Mouse (Mus musculus) stomach, embryonic 14.5 days (tissue): ENCODE results near the gene Lrp1. TPM values are rescaled to one million over a fixed set of nuclear protein-coding genes. Genes with fewer than 3 reads are reported as not detected.

Experiments used
- ATAC-seq: fragments of 200-750 bp; cut with Nextera tagmentation; 2 replicates; pipeline ENCODE4 v1.8.0; 2017; ENCODE audit warnings: low read depth, moderate TSS enrichment; ENCODE audit not compliant: insufficient number of reproducible peaks, insufficient read depth, low FRiP score
- H3K27ac ChIP-seq: fragments of 300-500 bp; sonication (generic); 2 replicates; pipeline ENCODE4 v1.5.1; 2014; ENCODE audit warnings: mild to moderate bottlenecking, low read length, moderate library complexity, mixed read lengths
- H3K27me3 ChIP-seq: fragments of 300-500 bp; sonication (generic); 2 replicates; pipeline ENCODE4 v1.6.1; 2014; ENCODE audit warnings: low read length, control low read depth, mixed read lengths; ENCODE audit not compliant: control insufficient read depth, insufficient read depth
- H3K36me3 ChIP-seq: fragments of 300-500 bp; sonication (generic); 2 replicates; pipeline ENCODE4 v1.6.1; 2014; ENCODE audit warnings: mild to moderate bottlenecking, control low read depth, low read length, moderate library complexity, mixed read lengths; ENCODE audit not compliant: control insufficient read depth, insufficient read depth
- H3K4me1 ChIP-seq: fragments of 300-500 bp; sonication (generic); 2 replicates; pipeline ENCODE4 v1.6.1; 2014; ENCODE audit warnings: low read length, control low read depth, mixed read lengths; ENCODE audit not compliant: control insufficient read depth, insufficient read depth
- H3K4me2 ChIP-seq: fragments of 300-500 bp; sonication (generic); replicated peaks from 2 replicates; pipeline ENCODE4 v1.6.1; 2014; ENCODE audit warnings: low read depth, low read length, control low read depth
- H3K4me3 ChIP-seq: fragments of 300-500 bp; sonication (generic); 2 replicates; pipeline ENCODE4 v1.5.1; 2014; ENCODE audit warnings: low read depth, low read length, control low read depth
- H3K9ac ChIP-seq: fragments of 300-500 bp; sonication (generic); replicated peaks from 2 replicates; pipeline ENCODE4 v1.6.1; 2014; ENCODE audit warnings: low read depth, mild to moderate bottlenecking, control low read depth, low read length, moderate library complexity, mixed read lengths
- H3K9me3 ChIP-seq: fragments of 300-500 bp; sonication (generic); 2 replicates; pipeline ENCODE4 v1.6.1; 2016; ENCODE audit warnings: low read depth, low read length, control low read depth; ENCODE audit not compliant: control insufficient read depth
- WGBS: fragments of 180-500 bp; shearing (Covaris S2); extraction: QIAGEN DNeasy Blood & Tissue Kit; methylation state at CpG from one replicate; pipeline ENCODE4 v1.1.7; 2014; 5-methylcytosine and 5-hydroxymethylcytosine counted together
- polyA plus RNA-seq: library from polyadenylated mRNA; unstranded; fragments of >200 nt; fragmentation: Nextera tagmentation; extraction: Ambion mirVana; gene quantifications from 2 replicates; pipeline ENCODE4 v1.2.1, GENCODE M21; 2014

The Lrp1 gene
- polyA plus RNA-seq, 1 experiment from 2014 or later: 98.0 TPM

DNA sequence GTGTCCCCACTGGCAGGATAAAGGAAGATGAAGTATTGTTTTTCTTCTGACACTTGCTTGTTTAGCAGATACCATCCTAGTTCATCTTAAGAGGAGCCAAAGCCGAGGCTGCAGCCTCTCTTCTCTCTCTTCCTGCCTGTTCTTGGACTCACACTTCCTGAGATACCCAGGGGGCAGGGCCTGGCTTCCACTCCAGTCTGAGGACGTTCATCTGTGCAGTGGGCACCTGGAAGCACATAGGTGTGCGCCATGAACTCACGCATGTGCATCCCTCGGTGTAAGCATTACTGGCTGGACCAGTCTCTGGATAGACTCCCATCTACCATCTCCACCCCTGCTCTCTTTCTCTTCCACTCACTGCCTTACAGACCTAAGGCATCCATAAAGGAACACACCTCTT is 19.5 kb upstream of the Lrp1 start:
- Histone ChIP-seq H3K4me2 (no peak overlapping the region), H3K36me3 (no peaks in the 10 kb centered on the region), H3K4me3 (no peak overlapping the region), H3K27ac (no peak overlapping the region), H3K9me3 (no peaks in the 10 kb centered on the region), H3K27me3 (no peaks in the 10 kb centered on the region), H3K4me1 (peaks cover 14% of the 10 kb centered on the region), H3K9ac (no peak overlapping the region)
- 76% methylated on average over 5 of the region's 5 CpGs for WGBS
- ATAC-seq: no peak

DNA sequence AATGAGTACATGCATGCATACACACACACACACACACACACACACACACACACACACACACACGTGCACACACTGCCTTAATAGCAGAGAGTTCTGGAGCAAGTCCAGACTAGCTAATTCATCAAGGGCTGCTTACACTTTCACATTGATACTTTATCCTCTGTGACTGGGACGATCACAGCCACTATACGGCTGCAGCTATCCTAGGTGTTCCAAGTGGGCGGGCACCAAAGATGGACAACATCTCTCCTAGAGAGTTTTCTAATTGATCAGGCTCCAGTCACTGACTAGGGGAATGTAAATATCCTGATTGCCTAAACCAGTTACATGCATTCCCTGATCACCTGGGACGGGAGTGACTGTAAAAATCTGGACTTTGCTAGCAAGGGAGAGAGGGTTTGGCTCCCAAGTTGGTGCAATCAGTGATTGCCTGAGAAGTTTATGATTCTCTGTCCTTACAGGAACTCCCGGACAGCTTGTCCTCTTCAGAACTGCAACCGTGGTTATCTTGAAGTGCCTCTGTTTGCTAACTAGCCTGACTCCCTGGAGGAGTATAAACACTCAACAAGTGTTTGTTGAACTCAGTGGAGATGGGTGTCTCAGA is 11.8 kb upstream of the Lrp1 start:
- Histone ChIP-seq H3K9ac (no peak overlapping the region), H3K27ac (no peak overlapping the region), H3K4me1 (no peaks in the 10 kb centered on the region; the same call in 1 of the 2 replicates), H3K36me3 (no peaks in the 10 kb centered on the region), H3K9me3 (no peaks in the 10 kb centered on the region), H3K27me3 (no peaks in the 10 kb centered on the region), H3K4me2 (no peak overlapping the region), H3K4me3 (no peak overlapping the region)
- ATAC-seq: no peak
- WGBS: 28% methylated on average over 7 of the region's 7 CpGs

DNA sequence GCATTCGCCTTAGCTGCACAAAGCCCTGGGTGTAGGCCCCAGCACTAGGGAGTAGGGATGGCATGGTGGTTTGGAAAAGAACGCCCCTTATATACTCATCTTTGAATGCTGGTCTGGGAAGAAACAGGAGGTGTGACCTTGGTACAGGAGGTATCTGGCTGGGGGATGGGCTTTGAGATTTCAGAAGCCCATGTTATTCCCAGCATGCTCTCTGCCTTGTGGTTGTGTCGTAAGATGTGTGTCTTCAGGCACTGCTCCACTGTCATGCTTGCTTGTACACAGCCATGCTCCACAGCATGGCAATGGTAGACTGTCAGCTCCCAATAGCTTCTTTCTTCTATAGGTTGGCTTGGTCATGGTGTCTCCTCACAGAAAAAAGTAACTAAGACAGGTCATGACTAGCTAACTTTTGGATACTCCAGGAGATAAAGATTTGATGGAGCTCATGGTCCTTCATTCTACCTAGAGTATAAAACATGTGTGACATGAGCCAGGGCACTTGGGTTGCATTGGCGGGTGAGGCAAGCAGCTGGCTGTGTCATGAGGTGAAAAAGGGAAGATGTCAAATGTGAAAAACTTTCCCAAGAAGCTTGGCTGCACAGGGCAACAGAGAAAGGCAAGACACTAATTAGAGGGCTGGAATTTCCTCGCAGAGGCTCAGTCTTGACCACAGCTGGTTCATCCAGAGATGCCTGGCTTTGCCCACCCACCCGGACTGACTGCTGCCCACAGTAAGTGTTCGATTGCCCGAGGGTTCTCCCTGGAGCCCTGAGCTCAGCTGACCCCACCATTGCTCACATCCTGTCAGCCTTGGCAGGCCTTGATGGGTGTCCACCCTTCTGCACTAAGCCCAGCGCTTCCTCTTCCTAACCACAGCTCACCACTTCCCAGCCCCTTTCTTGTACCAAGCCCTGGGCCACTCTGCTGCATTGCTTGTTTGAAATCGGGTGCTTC is 10.6 kb upstream of the Lrp1 start:
- no peak for ATAC-seq
- Histone ChIP-seq H3K9ac (no peak overlapping the region), H3K4me3 (no peak overlapping the region), H3K9me3 (peaks cover 2% of the 10 kb centered on the region), H3K4me2 (no peak overlapping the region), H3K4me1 (no peaks in the 10 kb centered on the region; the same call in 1 of the 2 replicates), H3K27ac (no peak overlapping the region), H3K27me3 (no peaks in the 10 kb centered on the region), H3K36me3 (no peaks in the 10 kb centered on the region)
- 76% methylated on average over 10 of the region's 10 CpGs for WGBS

DNA sequence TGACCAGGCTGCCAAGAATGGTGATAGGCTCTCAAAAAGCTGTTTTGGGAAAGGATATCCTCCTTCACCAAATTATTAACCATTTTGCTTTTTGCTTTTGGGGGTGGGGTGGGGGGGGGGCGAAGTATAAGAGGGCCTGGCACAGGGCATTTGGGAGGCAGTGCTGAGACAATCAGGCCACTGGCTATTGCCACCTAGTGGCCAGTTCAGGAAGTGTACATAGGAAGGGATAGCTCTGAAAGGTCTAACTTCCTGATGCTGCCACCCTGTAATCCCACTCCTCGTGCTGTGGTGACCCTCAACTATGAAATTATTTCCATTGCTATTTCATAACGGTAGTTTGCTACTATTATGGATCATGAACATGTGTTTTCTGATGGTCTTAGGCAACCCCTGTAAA is 5.5 kb upstream of the Lrp1 start:
- no peak overlapping the region for H3K4me3 ChIP-seq
- no peaks in the 10 kb centered on the region for H3K27me3 ChIP-seq
- WGBS: 89% methylated on average over 3 of the region's 3 CpGs
- peaks cover 7% of the 10 kb centered on the region for H3K9me3 ChIP-seq
- no peak overlapping the region for H3K4me2 ChIP-seq
- ATAC-seq: no peak
- no peak overlapping the region for H3K27ac ChIP-seq
- H3K4me1 ChIP-seq: 0 out of 2 replicates have a peak, but pooled peaks cover 5% of the 10 kb centered on the region
- no peak overlapping the region for H3K9ac ChIP-seq
- H3K36me3 ChIP-seq: no peaks in the 10 kb centered on the region

DNA sequence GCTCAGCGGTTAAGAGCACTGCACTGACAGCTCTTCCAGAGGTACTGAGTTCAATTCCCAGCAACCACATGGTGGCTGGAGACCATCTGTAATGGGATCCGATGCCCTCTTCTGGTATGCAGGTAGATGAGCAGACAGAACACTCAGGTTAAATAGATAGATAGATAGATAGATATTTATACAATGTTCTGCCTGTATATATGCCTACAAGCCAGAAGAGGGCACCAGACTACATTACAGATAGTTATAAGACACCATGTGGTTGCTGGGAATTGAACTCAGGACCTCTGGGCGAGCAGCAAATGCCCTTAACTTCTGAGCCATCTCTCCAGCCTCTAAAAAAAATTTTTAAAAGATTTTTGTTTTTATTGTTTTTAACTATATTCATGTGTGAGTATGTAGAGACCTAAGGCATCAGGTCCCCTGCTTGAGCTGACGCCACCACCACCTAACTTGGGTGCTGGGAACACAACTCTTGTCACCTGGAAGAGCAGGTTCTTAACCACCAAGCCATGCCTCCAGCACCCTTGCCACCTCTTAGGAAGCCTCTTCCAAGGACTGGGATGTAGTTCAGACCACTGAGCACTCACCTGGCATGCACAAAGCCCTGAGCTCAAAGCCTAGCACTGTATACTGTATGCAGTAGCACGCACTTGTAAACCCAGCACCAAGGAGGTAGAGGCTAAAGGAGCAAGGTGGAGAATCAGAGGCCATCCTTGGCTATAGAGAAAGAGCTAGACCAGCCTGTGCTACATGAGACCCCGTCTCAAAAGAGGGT is 2.7 kb upstream of the Lrp1 start:
- Histone ChIP-seq H3K4me3 (no peak overlapping the region), H3K4me2 (no peak overlapping the region), H3K27me3 (no peaks in the 10 kb centered on the region), H3K9me3 (peaks cover 7% of the 10 kb centered on the region), H3K9ac (no peak overlapping the region), H3K27ac (no peak overlapping the region), H3K4me1 (peaks cover 13% of the 10 kb centered on the region), H3K36me3 (no peaks in the 10 kb centered on the region)
- no peak for ATAC-seq
- 94% methylated on average over 6 of the region's 6 CpGs for WGBS

DNA sequence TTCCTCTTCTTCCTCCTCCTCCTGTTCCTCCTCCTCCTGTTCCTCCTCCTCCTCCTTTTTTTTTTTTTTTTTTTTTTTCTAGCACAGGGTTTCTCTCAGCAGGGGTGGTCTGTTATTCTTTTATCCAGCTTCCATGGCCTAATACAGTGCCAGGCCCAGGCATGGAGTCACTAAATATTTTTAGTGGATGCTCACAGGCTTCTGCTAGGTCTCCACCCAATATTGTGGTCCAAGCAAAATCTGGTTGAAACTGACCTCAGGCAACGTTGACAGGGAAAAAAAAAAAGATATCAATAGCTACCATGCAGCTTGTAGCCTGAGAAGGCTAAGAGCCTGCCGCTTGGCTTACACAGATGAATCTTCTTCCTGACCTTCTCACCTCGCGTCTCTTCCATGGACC is 1.7 kb upstream of the Lrp1 start:
- no peaks in the 10 kb centered on the region for H3K36me3 ChIP-seq
- peaks cover 22% of the 10 kb centered on the region for H3K4me1 ChIP-seq
- no peaks in the 10 kb centered on the region for H3K27me3 ChIP-seq
- no peak overlapping the region for H3K4me3 ChIP-seq
- peak overlapping the region; percentile 99; the same call in 1 of the 2 replicates for H3K27ac ChIP-seq
- WGBS: 60% methylated on average over 4 of the region's 4 CpGs
- H3K4me2 ChIP-seq: no peak overlapping the region
- no peak overlapping the region for H3K9ac ChIP-seq
- H3K9me3 ChIP-seq: peaks cover 7% of the 10 kb centered on the region
- no peak for ATAC-seq

DNA sequence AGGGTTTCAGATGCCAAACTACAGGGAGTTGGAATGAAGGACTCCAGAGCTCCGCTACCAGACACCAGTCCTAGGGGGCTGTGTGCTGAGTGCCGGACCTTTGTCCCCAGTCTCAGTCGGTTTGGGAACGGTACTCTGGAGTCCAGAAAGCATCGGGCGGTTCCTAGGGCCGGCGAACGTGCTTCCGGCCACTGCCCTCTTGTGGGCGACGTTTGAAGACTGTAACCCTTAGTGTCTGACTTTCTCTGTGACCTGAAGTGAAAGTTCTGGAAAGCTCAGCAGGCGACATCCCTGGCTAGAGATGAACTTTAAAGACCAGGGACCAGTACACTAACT is 1.1 kb upstream of the Lrp1 start:
- 0 out of 2 replicates have a peak overlapping the region, but pooled peaks have one; percentile 61 for H3K9ac ChIP-seq
- H3K4me2 ChIP-seq: peak overlapping the region; percentile 91
- ATAC-seq: peak; percentile 25
- peaks cover 29% of the 10 kb centered on the region for H3K4me1 ChIP-seq
- H3K27me3 ChIP-seq: no peaks in the 10 kb centered on the region
- H3K36me3 ChIP-seq: 0 out of 2 replicates have a peak, but pooled peaks cover 4% of the 10 kb centered on the region
- H3K4me3 ChIP-seq: peak overlapping the region; percentile 75
- H3K27ac ChIP-seq: peak overlapping the region; percentile 99
- peaks cover 7% of the 10 kb centered on the region for H3K9me3 ChIP-seq
- 1% methylated on average over 13 of the region's 13 CpGs for WGBS
